Mouse (Mus musculus) central nervous system, embryonic 11.5 days (tissue): ENCODE results near the gene Rfx8. TPM values are rescaled to one million over a fixed set of nuclear protein-coding genes. Genes with fewer than 3 reads are reported as not detected.

Experiments
- polyA plus RNA-seq: library from polyadenylated mRNA; depleted of rRNA; stranded (reverse); fragments of >200 nt; gene quantifications from 2 replicates; pipeline ENCODE4 v1.2.3, GENCODE M21; 2012; rRNA removed

The Rfx8 gene
- polyA plus RNA-seq = 0.55 and 0.98 TPM in 2 replicates

DNA sequence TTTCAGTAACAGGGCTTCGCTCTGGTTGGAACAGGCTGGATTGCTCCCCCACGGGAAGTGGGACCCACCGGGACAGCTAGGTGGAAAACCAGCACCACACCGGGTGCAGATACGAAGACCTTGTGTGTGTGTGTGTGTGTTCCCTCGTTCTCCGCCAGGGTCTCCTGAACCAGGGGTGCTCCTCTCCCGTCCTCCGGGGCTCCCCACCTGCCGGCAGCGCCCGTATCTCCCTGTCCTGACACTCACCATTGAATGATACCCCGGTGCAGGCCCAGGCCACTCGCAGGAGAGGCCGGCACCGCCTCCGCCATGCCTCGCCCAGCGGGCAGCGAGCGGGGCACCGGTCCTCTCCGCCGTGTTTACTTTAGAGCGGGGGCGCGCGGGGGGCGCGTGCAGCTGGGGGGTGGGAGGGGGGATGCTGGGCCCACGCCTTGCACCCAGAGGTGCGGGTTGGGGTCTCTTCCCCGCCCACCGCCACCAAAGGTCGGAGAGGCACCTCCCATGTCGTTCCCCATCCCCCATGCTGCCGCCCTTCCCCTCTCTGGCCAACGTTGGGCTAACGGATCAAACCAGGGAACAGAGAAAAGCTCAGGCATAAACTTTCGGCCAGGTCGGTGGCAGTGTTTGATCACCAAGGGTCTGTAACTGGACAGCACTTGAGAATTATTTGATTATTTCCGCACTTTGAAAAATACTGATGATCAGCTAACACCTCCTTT lies at the start of gene Rfx8:
Gene Rfx8 (minus strand): TSS at position 366 of the 719 bp plus-strand sequence.

GRCm38 (mm10) chr1:39651241-39651548 lies 69.6 kb downstream of the Rfx8 start, which contains the start of gene Creg2:
Gene Creg2, minus strand, starts transcription at chr1:39651474.

Other genes starting within 250 kb of the Rfx8 start
- gene Tbc1d8, start 242.2 kb downstream of the Rfx8 start, polyA plus RNA-seq = 5.7 and 7.0 TPM in 2 replicates
- gene Cnot11, start 186.0 kb downstream of the Rfx8 start, polyA plus RNA-seq = 20.8 and 24.3 TPM in 2 replicates
- 32.0 and 35.7 TPM in 2 replicates for gene Rnf149, start 143.6 kb downstream of the Rfx8 start, polyA plus RNA-seq
- gene Creg2, start 69.5 kb downstream of the Rfx8 start, polyA plus RNA-seq = 0.47 and 0.48 TPM in 2 replicates
- not detected in 2 replicates for gene Gm3646, start 84.3 kb upstream of the Rfx8 start, polyA plus RNA-seq
- gene Map4k4, start 179.9 kb upstream of the Rfx8 start, polyA plus RNA-seq = 330 and 341 TPM in 2 replicates